In genomic region chr2:163079041-163079440, GRCm38 (mm10) we compare ENCODE assay signal across 26 mouse cellular contexts. TPM values are rescaled to one million over a fixed set of nuclear protein-coding genes. Genes with fewer than 3 reads are reported as not detected.
"Had no signal": no experiment of that assay in that cellular context is flagged by ENCODE, and none has a peak within 500 bp of the region (broad histone marks: within the 10 kb centered on the region; RNA-seq: fewer than 3 reads in every experiment).

No protein-coding gene starts in this region.

- H3K27me3 ChIP-seq: liver, embryonic 13.5 days had no signal

- H3K9me3 ChIP-seq: liver, embryonic 13.5 days had no signal

- DNase-seq: layer of hippocampus, adult 9-11 months; liver, embryonic 13.5 days; lung, adult 2 months; lung, postnatal 14 days; midbrain, embryonic 14.5 days; thymus, adult 18-20 months; thymus, postnatal 36 days had no signal

- H3K4me2 ChIP-seq: liver, embryonic 13.5 days had no signal

- H3K4me1 ChIP-seq: liver, embryonic 13.5 days had no signal

- H3K9ac ChIP-seq: liver, embryonic 13.5 days had no signal

- H3K4me3 ChIP-seq: layer of hippocampus, adult 2 months; liver, embryonic 13.5 days had no signal

- H3K27ac ChIP-seq: kidney, postnatal 0 days; layer of hippocampus, adult 2 months; liver, embryonic 13.5 days; macrophage had no signal

- ATAC-seq: inflammation-experienced regulatory T-cells, adult 6 months; intestine, embryonic 16.5 days had no signal

RNA-seq across cellular contexts. Expression of gene Gtsf1l, which starts 8.6 kb away (rescaled TPM):
- total RNA-seq: layer of hippocampus, adult 2 months; layer of hippocampus, postnatal 25 days; left cerebral cortex, adult 18-20 months; left cerebral cortex, postnatal 36 days; liver, adult 2 months; megakaryocyte, adult 5-6 weeks; midbrain, postnatal 0 days had no signal
- polyA plus RNA-seq: inflammation-experienced regulatory T-cells, adult 6 months; intestine, embryonic 16.5 days; kidney, postnatal 0 days; large intestine, adult 2 months; limb, embryonic 11.5 days; limb, embryonic 14.5 days; liver, adult 2 months; liver, embryonic 13.5 days; lung, adult 2 months; macrophage; midbrain, embryonic 14.5 days; midbrain, postnatal 0 days; neural tube, embryonic 14.5 days; small intestine, adult 2 months; spleen, adult 2 months; stomach, embryonic 16.5 days; urinary bladder, adult 2 months had no signal
